Mouse (Mus musculus) frontal cortex, postnatal 10 days (tissue): ENCODE results near the gene Olfr782.
"Not testable (repeated sequence)": the region's sequence is repeated elsewhere in the genome, so short reads cannot be mapped to it uniquely, and the experiment has no call there.

Experiments
- DNase-seq, 2 experiments: peaks; one replicate each; pipeline ENCODE4 v3.0.0; 2022; ENCODE audit warnings: low spot score in 2 of 2, mixed read lengths in 1 of 2

Gene Olfr782

DNA sequence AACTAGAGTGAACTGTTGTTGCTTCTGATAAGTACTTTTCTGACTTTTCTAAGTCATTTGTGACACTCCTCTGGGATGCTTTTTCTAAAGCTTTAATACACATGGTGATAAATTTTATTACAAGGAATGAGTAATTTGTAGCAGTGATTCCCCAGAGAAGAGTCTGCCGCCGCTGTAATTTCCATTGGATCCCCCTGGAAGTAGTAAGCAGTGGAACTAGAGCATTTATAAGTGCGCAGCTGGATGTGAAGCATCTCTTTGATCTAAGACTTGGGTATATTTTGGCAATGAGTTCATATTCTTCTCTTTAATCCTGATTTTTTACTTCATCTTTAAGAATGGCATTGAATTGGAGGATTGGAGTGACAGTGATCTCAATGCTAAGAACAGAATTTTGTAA is at the start of gene Olfr782:
Gene Olfr782, plus strand, starts transcription at position 301 of the 400 bp plus-strand sequence.
- DNase-seq: no peak

DNA sequence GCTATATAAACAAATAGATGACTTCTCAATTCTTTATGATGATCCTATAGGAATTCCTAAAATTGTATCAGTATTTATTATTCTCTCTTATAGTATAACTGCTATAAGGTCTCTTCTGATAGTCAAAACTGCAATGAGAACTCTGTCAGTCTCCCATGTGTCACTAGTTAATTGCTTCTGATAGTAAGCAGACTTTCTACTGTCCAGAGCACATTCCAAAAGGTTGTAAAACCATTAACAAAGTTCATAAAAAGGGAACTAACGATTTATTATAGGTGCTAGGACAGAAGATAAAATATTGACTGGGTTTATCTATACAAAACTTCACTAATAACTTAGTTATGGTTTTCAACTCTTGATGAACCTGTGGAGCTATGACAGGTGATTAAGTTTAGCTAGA is 35.7 kb upstream of the Olfr782 start:
- not testable (repeated sequence) for DNase-seq

DNA sequence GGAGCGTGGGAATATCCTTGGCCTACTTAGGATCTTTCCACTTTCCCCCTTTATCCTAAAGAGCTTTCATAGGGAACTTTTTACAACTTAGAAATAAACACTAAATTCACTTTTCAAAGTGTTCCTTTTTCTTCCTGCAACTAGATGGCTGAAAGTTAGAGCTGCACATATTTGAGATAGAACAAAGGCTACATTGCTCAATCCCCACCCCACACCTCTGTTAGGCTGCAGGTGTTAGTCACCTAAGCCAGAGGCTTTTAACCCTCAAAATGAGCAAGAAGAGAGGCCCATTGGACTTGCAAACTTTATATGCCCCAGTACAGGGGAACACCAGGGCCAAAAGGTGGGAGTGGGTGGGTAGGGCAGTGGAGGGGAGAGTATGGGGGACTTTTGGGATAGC is 35.1 kb upstream of the Olfr782 start:
- not testable (repeated sequence) for DNase-seq

DNA sequence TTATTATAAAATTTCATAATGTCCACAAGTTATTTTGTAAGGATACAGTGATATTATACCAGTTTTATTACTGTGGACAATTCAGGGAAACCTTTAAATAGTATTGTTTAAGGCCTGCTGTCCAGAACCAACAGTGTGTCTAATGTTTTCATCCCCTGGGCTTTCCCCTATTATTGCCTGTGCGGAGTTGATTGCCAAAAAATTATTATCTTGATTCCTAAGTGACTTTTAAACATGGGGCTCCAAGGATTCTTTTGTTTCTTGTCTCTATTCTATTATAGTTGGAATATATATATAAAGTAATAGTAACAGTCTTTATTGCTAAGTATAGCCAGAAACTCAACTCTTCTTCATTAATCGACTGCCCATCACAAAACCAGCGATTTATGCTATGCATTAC is 30.8 kb upstream of the Olfr782 start, which contains the start of gene Olfr780:
Gene Olfr780, plus strand, starts transcription at position 301 of the 400 bp plus-strand sequence.
- no peak for DNase-seq

DNA sequence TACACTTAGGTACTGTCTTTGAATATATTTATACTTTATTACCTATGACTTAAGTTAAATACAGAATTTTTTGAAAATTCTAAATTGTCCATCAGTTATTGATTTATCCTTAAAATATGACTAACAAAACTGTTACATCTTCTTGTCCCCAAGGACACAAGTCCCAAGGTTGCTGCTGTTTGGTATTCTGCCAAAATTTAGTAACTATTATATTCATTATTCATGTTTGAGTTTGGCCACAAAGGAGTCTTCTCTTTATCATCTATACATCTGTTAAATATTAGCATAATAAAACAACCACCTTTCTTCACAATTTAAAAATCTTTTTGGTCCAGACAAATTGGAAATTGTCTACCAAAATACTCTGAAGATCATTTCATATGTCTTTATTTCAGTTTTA is 20.1 kb upstream of the Olfr782 start, which contains the start of gene Olfr781:
Gene Olfr781, plus strand, starts transcription at position 301 of the 400 bp plus-strand sequence.
- DNase-seq: no peak

DNA sequence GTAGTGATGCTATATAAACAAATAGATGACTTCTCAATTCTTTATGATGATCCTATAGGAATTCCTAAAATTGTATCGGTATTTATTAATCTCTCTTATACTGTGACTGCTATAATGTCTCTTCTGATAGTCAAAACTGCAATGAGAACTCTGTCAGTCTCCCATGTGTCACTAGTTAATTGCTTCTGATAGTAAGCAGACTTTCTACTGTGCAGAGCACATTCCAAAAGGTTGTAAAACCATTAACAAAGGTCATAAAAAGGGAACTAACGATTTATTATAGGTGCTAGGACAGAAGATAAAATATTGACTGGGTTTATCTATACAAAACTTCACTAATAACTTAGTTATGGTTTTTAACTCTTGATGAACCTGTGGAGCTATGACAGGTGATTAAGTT is 3.8 kb downstream of the Olfr782 start:
- not testable (repeated sequence) for DNase-seq

DNA sequence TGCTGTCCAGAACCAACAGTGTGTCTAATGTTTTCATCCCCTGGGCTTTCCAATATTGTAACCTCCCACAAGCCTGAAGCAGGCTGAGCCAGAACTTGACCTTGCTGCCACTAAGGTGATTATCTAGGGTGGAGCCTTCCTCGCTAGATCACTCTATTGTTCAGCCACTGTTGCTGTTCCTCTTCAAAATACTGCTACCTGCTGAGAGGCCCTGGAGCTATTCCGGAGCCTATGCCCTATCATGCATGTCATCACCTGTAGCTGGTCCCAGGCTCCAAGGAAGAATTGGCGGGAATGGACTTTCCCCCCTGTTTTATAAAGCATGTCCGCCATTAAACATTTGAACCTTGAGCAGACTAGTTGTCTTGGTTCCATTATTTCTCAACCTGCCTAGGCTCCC is 7.8 kb downstream of the Olfr782 start:
- not testable (repeated sequence) for DNase-seq

DNA sequence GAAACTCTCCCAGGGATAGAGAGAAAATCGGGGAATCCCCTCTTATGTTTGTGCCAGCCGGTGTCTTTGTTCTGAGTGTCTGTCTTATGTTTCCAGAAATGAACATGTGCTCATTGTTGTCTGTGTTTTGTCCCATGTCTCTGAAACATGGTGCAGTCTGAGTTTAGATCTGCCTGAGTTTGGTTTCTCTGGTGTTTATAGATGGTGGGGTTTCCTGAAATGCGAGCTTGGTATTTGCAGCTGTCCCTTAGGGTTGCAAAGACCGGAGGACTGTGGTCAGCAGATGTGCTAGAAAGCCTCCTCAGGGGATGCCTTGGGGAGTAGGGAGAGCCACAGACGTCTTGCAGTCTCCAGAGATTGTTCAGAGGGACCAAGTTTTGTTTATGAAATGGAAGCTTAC is 8.7 kb downstream of the Olfr782 start:
- no peak for DNase-seq

DNA sequence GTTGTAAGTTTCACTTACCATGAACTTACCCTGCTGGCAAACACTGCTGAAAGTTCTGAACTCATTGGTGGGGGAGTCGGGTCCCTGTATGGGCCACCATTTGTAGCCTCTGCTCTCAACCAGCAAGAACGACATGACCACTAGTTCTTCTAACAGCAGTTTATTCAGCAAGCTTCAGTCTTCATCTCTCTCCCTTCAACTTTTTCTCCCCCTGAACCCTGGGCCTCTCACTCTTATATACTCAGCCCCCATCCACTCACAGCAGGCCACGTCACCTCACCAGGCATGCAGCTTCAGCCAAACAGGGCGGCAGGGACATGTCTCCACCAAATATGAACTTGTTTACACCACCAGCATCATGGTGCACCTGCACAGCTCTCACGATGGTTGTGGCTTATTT is 25.4 kb downstream of the Olfr782 start:
- DNase-seq: not testable (repeated sequence)

DNA sequence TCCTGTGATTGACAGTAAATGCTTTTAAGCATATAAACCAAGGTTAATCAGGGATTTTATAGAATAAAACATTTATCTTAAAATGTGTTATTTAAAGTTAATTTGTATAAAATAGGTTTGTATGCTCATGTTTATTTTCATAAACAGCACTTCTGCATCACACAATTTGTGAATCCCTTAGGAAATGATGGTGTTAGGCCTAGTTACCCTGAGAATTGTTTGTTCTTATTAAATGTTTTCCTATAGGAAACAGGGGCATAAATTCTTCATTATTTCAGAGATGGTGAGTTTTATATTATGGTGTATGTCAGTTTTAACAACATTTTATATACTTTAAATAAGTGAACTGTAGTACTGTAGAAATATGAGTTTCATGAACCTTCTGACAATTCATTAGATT is 35.1 kb downstream of the Olfr782 start, which contains the start of gene Olfr784:
Gene Olfr784, plus strand, starts transcription at position 301 of the 400 bp plus-strand sequence.
- DNase-seq: no peak

DNA sequence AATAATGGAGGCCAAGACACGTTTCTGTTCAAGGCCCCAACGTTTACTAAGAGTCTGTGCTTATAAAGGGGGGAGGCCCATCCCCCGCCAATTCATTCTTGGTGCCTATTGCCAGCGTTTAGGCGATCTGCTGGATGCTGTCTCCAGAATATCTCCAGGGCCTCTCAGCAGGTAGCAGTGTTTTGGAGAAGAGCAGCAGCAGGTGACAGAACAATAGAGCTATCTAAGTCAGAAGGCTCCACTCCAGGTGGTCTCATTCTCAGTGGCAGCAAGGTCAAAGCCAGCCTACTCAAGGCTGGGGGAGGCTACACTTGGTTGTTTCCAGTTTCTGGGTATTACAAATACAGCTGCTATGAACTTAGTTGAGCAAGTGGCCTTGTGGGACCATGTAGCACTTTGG is 52.2 kb downstream of the Olfr782 start:
- no peak for DNase-seq
